In genomic region chr8:46386553-46386952, GRCm38 (mm10) we compare ENCODE assay signal across 13 mouse cellular contexts.
DNase-seq lines count a peak whose midpoint lies in the region; ATAC-seq and TF ChIP-seq lines count a peak whose summit lies in the region.
"Had no signal": no experiment of that assay in that cellular context is flagged by ENCODE, and none has a peak within 500 bp of the region (broad histone marks: within the 10 kb centered on the region; RNA-seq: fewer than 3 reads in every experiment).

No protein-coding gene starts in this region.

- no peaks in the 10 kb centered on the region for H3K27me3 ChIP-seq in intestine, embryonic 15.5 days (replicated peaks)
- no peaks in the 10 kb centered on the region for H3K27me3 ChIP-seq in intestine, postnatal 0 days (replicated peaks; ENCODE audit: control insufficient read depth, insufficient read depth, low read length)
- H3K27me3 ChIP-seq in kidney, postnatal 0 days (ENCODE audit: insufficient read depth, low read length) = no peaks in the 10 kb centered on the region
- no peaks in the 10 kb centered on the region for H3K27me3 ChIP-seq in liver, postnatal 0 days (ENCODE audit: insufficient read depth, low read length)
- no peaks in the 10 kb centered on the region for H3K27me3 ChIP-seq in heart, embryonic 10.5 days (ENCODE audit: insufficient read depth, poor library complexity, severe bottlenecking)
- H3K27me3 ChIP-seq: forebrain, embryonic 15.5 days had no signal

- peak; percentile 13 for DNase-seq in embryo, embryonic 11 days
- DNase-seq in kidney, postnatal 0 days (ENCODE audit: low spot score) = no peak
- peak; percentile 30 for DNase-seq in liver, postnatal 0 days
- DNase-seq in heart, embryonic 10.5 days (ENCODE audit: low spot score) = no peak
- no peak for DNase-seq in layer of hippocampus, postnatal 25 days (ENCODE audit: extremely low spot score in 1 of 2, low spot score in 1 of 2)
- DNase-seq in lung, postnatal 36 days = no peak
- DNase-seq: layer of hippocampus, postnatal 36 days; lung, adult 18-20 months; thymus, postnatal 14 days had no signal

- no peaks in the 10 kb centered on the region for H3K36me3 ChIP-seq in intestine, embryonic 15.5 days
- no peaks in the 10 kb centered on the region for H3K36me3 ChIP-seq in intestine, postnatal 0 days (ENCODE audit: control insufficient read depth, insufficient read depth)
- no peaks in the 10 kb centered on the region for H3K36me3 ChIP-seq in kidney, postnatal 0 days (ENCODE audit: insufficient read depth, low read length)
- no peaks in the 10 kb centered on the region for H3K36me3 ChIP-seq in liver, postnatal 0 days (replicated peaks; ENCODE audit: insufficient read depth, low read length)
- no peaks in the 10 kb centered on the region for H3K36me3 ChIP-seq in heart, embryonic 10.5 days
- H3K36me3 ChIP-seq: forebrain, embryonic 15.5 days had no signal

- H3K4me3 ChIP-seq in intestine, embryonic 15.5 days (replicated peaks) = no peak overlapping the region
- H3K4me3 ChIP-seq in intestine, postnatal 0 days (ENCODE audit: low read depth, low read length) = no peak overlapping the region
- H3K4me3 ChIP-seq in kidney, postnatal 0 days (replicated peaks; ENCODE audit: low read depth, low read length) = no peak overlapping the region
- no peak overlapping the region for H3K4me3 ChIP-seq in liver, postnatal 0 days (ENCODE audit: low read depth, low read length)
- H3K4me3 ChIP-seq in heart, embryonic 10.5 days = no peak overlapping the region
- H3K4me3 ChIP-seq: forebrain, embryonic 15.5 days; heart, adult 2 months had no signal

- H3K9me3 ChIP-seq in intestine, embryonic 15.5 days = no peaks in the 10 kb centered on the region
- H3K9me3 ChIP-seq in intestine, postnatal 0 days (ENCODE audit: control insufficient read depth) = no peaks in the 10 kb centered on the region
- no peaks in the 10 kb centered on the region for H3K9me3 ChIP-seq in kidney, postnatal 0 days (replicated peaks; ENCODE audit: low read length)
- no peaks in the 10 kb centered on the region for H3K9me3 ChIP-seq in liver, postnatal 0 days (ENCODE audit: low read length)
- H3K9me3 ChIP-seq in heart, embryonic 10.5 days = no peaks in the 10 kb centered on the region
- H3K9me3 ChIP-seq: forebrain, embryonic 15.5 days had no signal

- ATAC-seq in intestine, embryonic 15.5 days = 0 out of 2 replicates have a peak, but pooled peaks have one; percentile 41
- no peak for ATAC-seq in intestine, postnatal 0 days
- peak; percentile 70 for ATAC-seq in kidney, postnatal 0 days (replicated peaks; ENCODE audit: low FRiP score, low read depth)
- ATAC-seq in liver, postnatal 0 days = peak; percentile 76
- ATAC-seq: forebrain, embryonic 15.5 days had no signal

- H3K4me1 ChIP-seq in intestine, embryonic 15.5 days (replicated peaks) = no peaks in the 10 kb centered on the region
- H3K4me1 ChIP-seq in intestine, postnatal 0 days (replicated peaks; ENCODE audit: control insufficient read depth, insufficient read depth, low read length) = peaks cover 10% of the 10 kb centered on the region; the same call in 1 of the 2 replicates
- no peaks in the 10 kb centered on the region for H3K4me1 ChIP-seq in kidney, postnatal 0 days (replicated peaks; ENCODE audit: insufficient read depth, low read length)
- peaks cover 2% of the 10 kb centered on the region; the same call in 1 of the 2 replicates for H3K4me1 ChIP-seq in liver, postnatal 0 days (ENCODE audit: insufficient read depth)
- no peaks in the 10 kb centered on the region for H3K4me1 ChIP-seq in heart, embryonic 10.5 days
- H3K4me1 ChIP-seq: forebrain, embryonic 15.5 days had no signal

- H3K4me2 ChIP-seq in intestine, embryonic 15.5 days (replicated peaks) = no peak overlapping the region
- H3K4me2 ChIP-seq in intestine, postnatal 0 days (replicated peaks; ENCODE audit: low read depth) = no peak overlapping the region
- no peak overlapping the region for H3K4me2 ChIP-seq in kidney, postnatal 0 days (ENCODE audit: low read length)
- H3K4me2 ChIP-seq in liver, postnatal 0 days (ENCODE audit: low read depth, low read length) = no peak overlapping the region
- H3K4me2 ChIP-seq: forebrain, embryonic 15.5 days had no signal

- no peak overlapping the region for H3K9ac ChIP-seq in intestine, embryonic 15.5 days
- no peak overlapping the region for H3K9ac ChIP-seq in intestine, postnatal 0 days (ENCODE audit: low read depth, low read length)
- H3K9ac ChIP-seq in kidney, postnatal 0 days (ENCODE audit: low read depth, low read length) = no peak overlapping the region
- no peak overlapping the region for H3K9ac ChIP-seq in liver, postnatal 0 days (replicated peaks)
- H3K9ac ChIP-seq: forebrain, embryonic 15.5 days had no signal

- WGBS in intestine, embryonic 15.5 days = 78% methylated on average over 4 of the region's 4 CpGs
- WGBS in intestine, postnatal 0 days = 82% methylated on average over 4 of the region's 4 CpGs
- WGBS in kidney, postnatal 0 days = 81% methylated on average over 4 of the region's 4 CpGs
- WGBS in liver, postnatal 0 days (ENCODE audit: insufficient replicate concordance) = 66% methylated on average over 4 of the region's 4 CpGs
- WGBS in heart, embryonic 10.5 days = 87% methylated on average over 4 of the region's 4 CpGs

- TF ChIP-seq EP300 in liver, postnatal 0 days (IDR thresholded peaks at IDR 0.05; ENCODE audit: low read depth) = no peak

- no peak overlapping the region for H3K27ac ChIP-seq in intestine, embryonic 15.5 days
- H3K27ac ChIP-seq in intestine, postnatal 0 days (ENCODE audit: low read depth, low read length) = no peak overlapping the region
- H3K27ac ChIP-seq in kidney, postnatal 0 days = peak overlapping the region; percentile 76; the same call in 1 of the 2 replicates
- peak overlapping the region; percentile 95 for H3K27ac ChIP-seq in liver, postnatal 0 days (ENCODE audit: low read depth)
- H3K27ac ChIP-seq in heart, embryonic 10.5 days = no peak overlapping the region
- H3K27ac ChIP-seq: forebrain, embryonic 15.5 days; heart, adult 2 months had no signal

- TF ChIP-seq CTCF in intestine, postnatal 0 days (IDR thresholded peaks at IDR 0.05; ENCODE audit: low read depth) = no peak
- no peak for TF ChIP-seq CTCF in kidney, postnatal 0 days (IDR thresholded peaks at IDR 0.05; ENCODE audit: low read depth)
- TF ChIP-seq CTCF in liver, postnatal 0 days (IDR thresholded peaks at IDR 0.05; ENCODE audit: low read depth) = no peak

Comparison
In these comparisons a context has a peak if more than half of its experiments do, and no peak if none do; other contexts are left out.
1. H3K27ac ChIP-seq: peak in kidney, postnatal 0 days (single experiment) and liver, postnatal 0 days (single experiment); none in intestine, embryonic 15.5 days (single experiment), intestine, postnatal 0 days (single experiment) and heart, embryonic 10.5 days (single experiment).
2. DNase-seq: peak in embryo, embryonic 11 days (single experiment) and liver, postnatal 0 days (single experiment); none in kidney, postnatal 0 days (single experiment), heart, embryonic 10.5 days (single experiment), layer of hippocampus, postnatal 25 days (0 of 2) and lung, postnatal 36 days (single experiment).